Mouse (Mus musculus): ENCODE measurements around the gene Bcl2l11. TPM values are rescaled to one million over a fixed set of nuclear protein-coding genes. Genes with fewer than 3 reads are reported as not detected.

Gene Bcl2l11
- total and polyA plus RNA-seq, 3 experiments: 2.3 to 6.3 TPM; not detected in 1

GRCm38 (mm10) chr2:128127691-128128292 is 2.0 kb downstream of the Bcl2l11 start (continued):
- TF ChIP-seq POLR2AphosphoS2 (IDR thresholded peaks at IDR 0.05; ENCODE audit: low read length): no peak
- TF ChIP-seq TBP (IDR thresholded peaks at IDR 0.05; ENCODE audit: low read depth, low read length): no peak
- 0 out of 2 replicates have a peak, but pooled peaks have one; percentile 1 for TF ChIP-seq ZC3H11A (IDR thresholded peaks at IDR 0.05; ENCODE audit: low read depth, low read length)
- no peak for TF ChIP-seq MXI1 (IDR thresholded peaks at IDR 0.05; ENCODE audit: low read depth, low read length)
- peak; percentile 71 for TF ChIP-seq MAFK (IDR thresholded peaks at IDR 0.05; ENCODE audit: borderline replicate concordance, low read depth, low read length)
- TF ChIP-seq TCF12 (IDR thresholded peaks at IDR 0.05; ENCODE audit: low read depth, low read length): no peak
- TF ChIP-seq JUND (IDR thresholded peaks at IDR 0.05; ENCODE audit: low read depth, low read length): no peak
- no peak for TF ChIP-seq EP300 (IDR thresholded peaks at IDR 0.05; ENCODE audit: low read depth in 1 of 2, low read length in 2 of 2)
- TF ChIP-seq E2F4 (IDR thresholded peaks at IDR 0.05; ENCODE audit: borderline replicate concordance, low read depth, low read length): peak; percentile 29; the same call in 1 of the 2 replicates
- no peak for TF ChIP-seq TAL1 (IDR thresholded peaks at IDR 0.05; ENCODE audit: low read length)
- TF ChIP-seq SIN3A (IDR thresholded peaks at IDR 0.05; ENCODE audit: low read length): no peak; the same call in 1 of the 2 replicates
- TF ChIP-seq KAT2A (conservative IDR thresholded peaks at IDR 0.05; ENCODE audit: low read depth, low read length): no peak
- no peak for TF ChIP-seq USF2 (IDR thresholded peaks at IDR 0.05; ENCODE audit: borderline replicate concordance in 1 of 2, insufficient read depth in 1 of 2, low read depth in 1 of 2, low read length in 2 of 2)
- TF ChIP-seq CHD2 (IDR thresholded peaks at IDR 0.05; ENCODE audit: low read length): no peak
- no peak for TF ChIP-seq CTCF (IDR thresholded peaks at IDR 0.05 in 2 of 3, conservative IDR thresholded peaks at IDR 0.05 in 1 of 3; ENCODE audit: control insufficient read depth in 1 of 3, insufficient read depth in 1 of 3, low read depth in 2 of 3, low read length in 3 of 3, poor library complexity in 1 of 3, severe bottlenecking in 1 of 3)
- no peak for TF ChIP-seq MYC (IDR thresholded peaks at IDR 0.05; ENCODE audit: low read depth, low read length)
- TF ChIP-seq CHD1 (IDR thresholded peaks at IDR 0.05; ENCODE audit: low read depth, low read length): no peak
- TF ChIP-seq ZNF384 (IDR thresholded peaks at IDR 0.05; ENCODE audit: low read depth, low read length): no peak
- TF ChIP-seq ZKSCAN1 (IDR thresholded peaks at IDR 0.05; ENCODE audit: low read depth, low read length): no peak

DNA sequence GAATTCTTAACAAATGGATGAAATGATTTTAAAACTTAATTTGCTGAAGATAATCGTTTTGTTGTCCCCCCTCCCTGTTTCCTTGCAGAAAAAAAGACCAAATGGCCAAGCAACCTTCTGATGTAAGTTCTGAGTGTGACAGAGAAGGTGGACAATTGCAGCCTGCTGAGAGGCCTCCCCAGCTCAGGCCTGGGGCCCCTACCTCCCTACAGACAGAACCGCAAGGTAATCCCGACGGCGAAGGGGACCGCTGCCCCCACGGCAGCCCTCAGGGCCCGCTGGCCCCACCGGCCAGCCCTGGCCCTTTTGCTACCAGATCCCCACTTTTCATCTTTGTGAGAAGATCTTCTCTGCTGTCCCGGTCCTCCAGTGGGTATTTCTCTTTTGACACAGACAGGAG is 2.7 kb downstream of the Bcl2l11 start:
- Histone ChIP-seq H3K27me3 (ENCODE audit: control insufficient read depth in 1 of 2, insufficient read depth in 2 of 2, low read length in 2 of 2) (no peaks in the 10 kb centered on the region), H3K27ac (ENCODE audit: control insufficient read depth, low read depth, low read length) (no peak overlapping the region), H3K9me3 (replicated peaks; ENCODE audit: insufficient read depth, low read length) (no peaks in the 10 kb centered on the region), H3K36me3 (ENCODE audit: control insufficient read depth in 1 of 2, insufficient read depth in 2 of 2, low read length in 2 of 2) (no peaks in the 10 kb centered on the region; a peak in 1 of 4 replicates), H3K9ac (ENCODE audit: control insufficient read depth, low read depth, low read length, poor library complexity, severe bottlenecking) (no peak overlapping the region), H3K4me1 (ENCODE audit: control insufficient read depth in 1 of 2, insufficient read depth in 2 of 2, low read length in 2 of 2) (0 out of 4 replicates have a peak, but pooled peaks cover 0 to 3% of the 10 kb centered on the region in 2 experiments), H3K79me2 (ENCODE audit: control insufficient read depth, insufficient read depth, low read length, poor library complexity) (no peaks in the 10 kb centered on the region), H3K4me3 (ENCODE audit: control insufficient read depth in 1 of 2, insufficient read depth in 1 of 2, low read depth in 2 of 2, low read length in 2 of 2) (no peak overlapping the region)
- DNase-seq (ENCODE audit: low read depth, low spot score): no peak
- no peak for TF ChIP-seq GATA1 (IDR thresholded peaks at IDR 0.05; ENCODE audit: low read depth, low read length)
- no peak for TF ChIP-seq USF1 (IDR thresholded peaks at IDR 0.05; ENCODE audit: low read depth, low read length)
- TF ChIP-seq USF2 (IDR thresholded peaks at IDR 0.05; ENCODE audit: borderline replicate concordance in 1 of 2, insufficient read depth in 1 of 2, low read depth in 1 of 2, low read length in 2 of 2): no peak
- no peak for TF ChIP-seq MAZ (IDR thresholded peaks at IDR 0.05; ENCODE audit: low read depth, low read length)
- TF ChIP-seq POLR2AphosphoS5 (IDR thresholded peaks at IDR 0.05; ENCODE audit: borderline replicate concordance, low read depth, low read length): no peak
- no peak for TF ChIP-seq POLR2A (IDR thresholded peaks at IDR 0.05; ENCODE audit: control insufficient read depth in 1 of 2, insufficient read depth in 1 of 2, low read depth in 1 of 2, low read length in 2 of 2, poor library complexity in 1 of 2)
- TF ChIP-seq ZNF384 (IDR thresholded peaks at IDR 0.05; ENCODE audit: low read depth, low read length): no peak
- TF ChIP-seq RAD21 (IDR thresholded peaks at IDR 0.05; ENCODE audit: low read depth, low read length): no peak
- no peak for TF ChIP-seq SIN3A (IDR thresholded peaks at IDR 0.05; ENCODE audit: low read length)
- TF ChIP-seq CTCF (IDR thresholded peaks at IDR 0.05 in 2 of 3, conservative IDR thresholded peaks at IDR 0.05 in 1 of 3; ENCODE audit: control insufficient read depth in 1 of 3, insufficient read depth in 1 of 3, low read depth in 2 of 3, low read length in 3 of 3, poor library complexity in 1 of 3, severe bottlenecking in 1 of 3): no peak
- no peak for TF ChIP-seq ZC3H11A (IDR thresholded peaks at IDR 0.05; ENCODE audit: low read depth, low read length)
- no peak for TF ChIP-seq TAL1 (IDR thresholded peaks at IDR 0.05; ENCODE audit: low read length)
- no peak for TF ChIP-seq E2F4 (IDR thresholded peaks at IDR 0.05; ENCODE audit: borderline replicate concordance, low read depth, low read length)
- no peak for TF ChIP-seq UBTF (IDR thresholded peaks at IDR 0.05; ENCODE audit: borderline replicate concordance, insufficient read depth, low read depth, low read length)
- TF ChIP-seq BHLHE40 (IDR thresholded peaks at IDR 0.05; ENCODE audit: borderline replicate concordance, low read depth, low read length): no peak
- TF ChIP-seq MYB (IDR thresholded peaks at IDR 0.05; ENCODE audit: low read depth, low read length): no peak
- TF ChIP-seq ZMIZ1 (IDR thresholded peaks at IDR 0.05; ENCODE audit: low read depth, low read length): no peak
- TF ChIP-seq KAT2A (conservative IDR thresholded peaks at IDR 0.05; ENCODE audit: low read depth, low read length): no peak
- TF ChIP-seq CHD2 (IDR thresholded peaks at IDR 0.05; ENCODE audit: low read length): no peak
- no peak for TF ChIP-seq ETS1 (IDR thresholded peaks at IDR 0.05; ENCODE audit: low read depth, low read length)
